Mouse (Mus musculus) hindbrain, postnatal 0 days (tissue): ENCODE data around the gene Neurod6. TPM values are rescaled to one million over a fixed set of nuclear protein-coding genes. Genes with fewer than 3 reads are reported as not detected.

Source experiments
- ATAC-seq: fragments of 200-750 bp; cut with Nextera tagmentation; 2 replicates; pipeline ENCODE4 v1.8.0; 2017; ENCODE audit warnings: mild to moderate bottlenecking, moderate TSS enrichment, moderate library complexity
- DNase-seq: peaks from one replicate; pipeline ENCODE4 v3.0.0-alpha.2; 2015; ENCODE audit warnings: low spot score
- H3K27ac ChIP-seq: fragments of 300-500 bp; sonication (generic); 2 replicates; pipeline ENCODE4 v1.5.1; 2014; ENCODE audit warnings: mild to moderate bottlenecking
- H3K27me3 ChIP-seq: fragments of 300-500 bp; sonication (generic); 2 replicates; pipeline ENCODE4 v1.6.1; 2014; ENCODE audit warnings: low read length, mixed read lengths; ENCODE audit not compliant: insufficient read depth
- H3K36me3 ChIP-seq: fragments of 300-500 bp; sonication (generic); 2 replicates; pipeline ENCODE4 v1.6.1; 2014; ENCODE audit warnings: low read length, mixed read lengths; ENCODE audit not compliant: insufficient read depth
- H3K4me1 ChIP-seq: fragments of 300-500 bp; sonication (generic); 2 replicates; pipeline ENCODE4 v1.6.1; 2014; ENCODE audit warnings: antibody characterized with exemption, low read length, mixed read lengths; ENCODE audit not compliant: insufficient read depth
- H3K4me2 ChIP-seq: fragments of 300-500 bp; sonication (generic); 2 replicates; pipeline ENCODE4 v1.6.1; 2014; ENCODE audit warnings: low read depth, mild to moderate bottlenecking, low read length, moderate library complexity, mixed read lengths
- H3K4me3 ChIP-seq: fragments of 300-500 bp; sonication (generic); 2 replicates; pipeline ENCODE4 v1.5.1; 2014; ENCODE audit warnings: low read length
- H3K9ac ChIP-seq: fragments of 300-500 bp; sonication (generic); replicated peaks from 2 replicates; pipeline ENCODE4 v1.6.1; 2014; ENCODE audit warnings: mild to moderate bottlenecking, low read length, moderate library complexity, mixed read lengths
- H3K9me3 ChIP-seq: fragments of 300-500 bp; sonication (generic); 2 replicates; pipeline ENCODE4 v1.6.1; 2016; ENCODE audit warnings: low read length, mixed read lengths
- CTCF ChIP-seq: IDR thresholded peaks from 2 replicates; pipeline ENCODE4 v1.5.1; 2016; ENCODE audit warnings: antibody characterized with exemption, control low read depth, low read depth
- WGBS: fragments of 180-500 bp; shearing (Covaris S2); extraction: QIAGEN DNeasy Blood & Tissue Kit; methylation state at CpG from one replicate; pipeline ENCODE4 v1.1.7; 2014; 5-methylcytosine and 5-hydroxymethylcytosine counted together
- polyA plus RNA-seq: library from polyadenylated mRNA; unstranded; fragments of >200 nt; fragmentation: Nextera tagmentation; extraction: Ambion mirVana; gene quantifications from 2 replicates; pipeline ENCODE4 v1.2.1, GENCODE M21; 2015
- total RNA-seq: library from RNA; depleted of rRNA; stranded (reverse); fragments of >200 nt; gene quantifications from 2 replicates; pipeline ENCODE4 v1.2.3, GENCODE M21; 2014

Gene Neurod6
- total and polyA plus RNA-seq, 2 experiments from 2014 or later, result 20.9 to 29.2 TPM

DNA sequence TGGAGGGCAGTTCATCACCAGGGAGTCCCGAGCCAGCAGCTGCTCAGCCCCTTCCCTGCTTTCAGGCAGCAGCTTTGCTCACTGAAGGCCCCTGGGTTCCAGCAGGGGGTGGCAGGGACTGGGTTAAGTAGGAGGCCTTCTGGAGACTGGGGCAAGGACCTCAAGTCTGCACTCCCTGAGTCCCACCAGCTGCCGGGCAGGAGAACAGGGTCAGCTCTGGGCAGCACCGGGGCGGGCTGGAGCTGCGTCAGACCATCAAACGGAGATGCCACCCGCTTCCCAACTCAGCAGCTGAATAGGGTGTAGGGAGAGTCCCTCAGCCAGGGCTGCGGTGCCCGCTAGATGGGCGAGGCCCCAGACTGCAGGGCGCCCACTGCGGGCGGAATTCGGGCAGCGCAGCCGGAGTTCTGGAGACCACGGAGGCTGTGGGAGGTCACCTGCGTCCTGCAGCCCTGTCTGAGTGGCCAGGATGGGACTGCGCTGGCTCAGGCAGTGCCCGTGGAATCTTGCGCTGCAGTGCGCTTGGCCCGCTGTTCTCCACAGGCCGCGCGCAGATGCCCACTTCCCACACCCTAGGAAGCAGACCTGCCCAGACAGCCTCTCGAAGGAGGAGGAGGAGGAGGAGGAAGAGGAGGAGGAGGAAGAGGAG, 4.3 kb downstream of the Neurod6 start:
- Histone ChIP-seq H3K27ac (peak overlapping the region; percentile 22), H3K4me1 (0 out of 2 replicates have a peak, but pooled peaks cover 5% of the 10 kb centered on the region), H3K27me3 (no peaks in the 10 kb centered on the region), H3K36me3 (no peaks in the 10 kb centered on the region), H3K9ac (0 out of 2 replicates have a peak overlapping the region, but pooled peaks have one; percentile 28), H3K4me2 (peak overlapping the region; percentile 68), H3K4me3 (peak overlapping the region; percentile 24), H3K9me3 (no peaks in the 10 kb centered on the region)
- peak; percentile 62 for TF ChIP-seq CTCF
- ATAC-seq (peak; percentile 76), DNase-seq (peak; percentile 53)
- WGBS, result 7% methylated on average over 27 of the region's 27 CpGs

- ATAC-seq, result no peak; the same call in 1 of the 2 replicates
- no peaks in the 10 kb centered on the region for H3K27me3 ChIP-seq
- no peak overlapping the region; the same call in 1 of the 2 replicates for H3K27ac ChIP-seq
- H3K9me3 ChIP-seq, result no peaks in the 10 kb centered on the region
- no peak overlapping the region for H3K9ac ChIP-seq
- H3K4me3 ChIP-seq, result no peak overlapping the region
- whole genome bisulfite sequencing, result 55% methylated on average over 6 of the region's 6 CpGs
- DNase-seq, result no peak
- H3K36me3 ChIP-seq, result no peaks in the 10 kb centered on the region
- TF ChIP-seq CTCF, result no peak
- H3K4me1 ChIP-seq, result 0 out of 2 replicates have a peak, but pooled peaks cover 5% of the 10 kb centered on the region
- H3K4me2 ChIP-seq, result peak overlapping the region; percentile 68
Observed at GRCm38 (mm10) chr6:55676141-55676662, 4.9 kb downstream of the Neurod6 start.

DNA sequence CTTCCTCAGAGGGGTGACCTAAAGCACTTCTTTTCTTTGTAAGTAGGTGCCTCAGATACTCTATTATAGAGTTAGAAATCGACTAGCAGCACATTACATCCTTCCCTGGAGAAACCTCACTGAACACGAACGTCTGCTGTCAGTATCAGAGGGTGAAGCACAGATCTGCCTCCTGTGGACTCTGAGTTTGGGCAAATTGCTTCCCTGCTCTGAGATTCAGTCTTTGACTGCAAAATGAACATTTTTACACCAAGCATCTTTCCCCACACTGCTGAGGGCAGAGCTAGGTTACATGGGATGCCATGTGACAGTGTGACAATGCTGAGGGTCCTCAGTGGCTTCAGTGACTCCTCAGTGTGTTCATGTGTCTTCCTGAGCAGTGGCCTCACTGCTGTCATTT, 13.3 kb downstream of the Neurod6 start:
- Histone ChIP-seq H3K27ac (no peak overlapping the region), H3K4me1 (no peaks in the 10 kb centered on the region), H3K4me3 (no peak overlapping the region), H3K9me3 (no peaks in the 10 kb centered on the region), H3K36me3 (no peaks in the 10 kb centered on the region), H3K9ac (no peak overlapping the region), H3K27me3 (no peaks in the 10 kb centered on the region), H3K4me2 (no peak overlapping the region)
- no peak for ATAC-seq
- no peak for DNase-seq
- no peak for TF ChIP-seq CTCF
- 70% methylated on average over 3 of the region's 3 CpGs for whole genome bisulfite sequencing

DNA sequence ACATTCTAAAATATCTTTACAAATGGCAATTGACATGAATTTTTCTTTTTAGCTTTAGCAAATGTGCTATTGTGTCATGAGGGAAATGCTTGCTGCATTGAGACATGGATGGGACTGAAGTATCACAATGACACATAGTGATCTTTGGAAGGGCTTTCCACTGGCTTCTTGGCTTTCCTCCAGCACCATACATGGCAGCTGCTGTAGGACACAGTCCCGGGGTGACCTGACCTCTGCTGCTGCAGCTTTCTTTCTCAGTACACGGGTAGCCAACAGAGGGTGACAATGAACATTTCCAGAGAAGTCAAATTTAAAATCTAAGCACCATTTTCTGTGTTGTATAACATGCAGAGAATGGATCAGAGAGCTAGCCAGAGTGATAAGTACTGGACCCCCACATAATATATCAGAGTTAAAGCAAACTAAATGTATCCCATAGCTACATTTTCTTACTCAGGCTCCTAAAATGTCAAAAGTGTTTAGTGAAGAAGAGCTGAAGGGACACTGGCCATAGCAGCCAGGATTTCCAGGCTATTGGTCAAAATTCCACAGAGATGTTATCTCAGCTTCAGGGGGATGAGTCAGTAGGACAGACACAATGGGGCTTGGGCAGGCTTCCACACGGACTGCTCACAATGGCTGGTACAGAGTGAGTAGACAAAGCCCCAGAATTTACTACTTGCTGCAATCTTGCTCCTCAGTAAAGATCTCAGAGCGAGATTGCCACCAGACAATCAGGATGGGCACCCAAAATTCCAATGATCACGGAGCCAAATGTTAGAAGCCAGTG, 19.7 kb downstream of the Neurod6 start:
- Histone ChIP-seq H3K27me3 (no peaks in the 10 kb centered on the region), H3K36me3 (no peaks in the 10 kb centered on the region), H3K9ac (no peak overlapping the region), H3K4me1 (no peaks in the 10 kb centered on the region), H3K9me3 (no peaks in the 10 kb centered on the region), H3K27ac (no peak overlapping the region), H3K4me3 (no peak overlapping the region), H3K4me2 (no peak overlapping the region)
- peak; percentile 52 for DNase-seq
- WGBS, result 59% methylated on average over 5 of the region's 5 CpGs
- no peak for TF ChIP-seq CTCF
- no peak; the same call in 1 of the 2 replicates for ATAC-seq

GRCm38 (mm10) chr6:55649996-55650395, 31.1 kb downstream of the Neurod6 start:
- Histone ChIP-seq H3K27ac (0 out of 2 replicates have a peak overlapping the region, but pooled peaks have one; percentile 2), H3K27me3 (no peaks in the 10 kb centered on the region), H3K36me3 (no peaks in the 10 kb centered on the region), H3K4me2 (no peak overlapping the region), H3K9ac (no peak overlapping the region), H3K4me3 (no peak overlapping the region), H3K4me1 (peaks cover 11% of the 10 kb centered on the region; the same call in 1 of the 2 replicates), H3K9me3 (no peaks in the 10 kb centered on the region)
- no peak for TF ChIP-seq CTCF
- ATAC-seq, result no peak
- peak; percentile 42 for DNase-seq
- WGBS, result 60% methylated on average over 3 of the region's 3 CpGs

DNA sequence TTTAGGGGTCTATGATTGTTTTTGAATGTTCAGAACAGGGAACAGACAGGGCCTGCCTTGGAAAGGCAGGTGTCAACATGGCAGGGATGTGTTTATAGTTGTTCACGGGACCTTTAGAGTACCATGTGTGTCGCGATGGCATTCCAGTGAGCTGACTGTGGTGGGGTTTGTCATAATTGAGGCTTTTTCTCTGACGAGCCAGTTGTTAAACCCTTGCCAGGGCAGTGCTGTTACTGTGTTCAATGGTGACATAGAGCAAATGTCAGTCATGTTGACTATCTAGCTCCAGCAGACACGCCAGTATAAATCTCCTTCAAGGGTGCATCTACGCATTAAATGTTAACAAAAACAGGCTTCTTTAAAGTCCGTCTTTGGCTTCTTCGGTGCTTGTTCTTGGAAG, 31.5 kb downstream of the Neurod6 start:
- Histone ChIP-seq H3K9me3 (no peaks in the 10 kb centered on the region), H3K27ac (0 out of 2 replicates have a peak overlapping the region, but pooled peaks have one; percentile 2), H3K4me1 (peaks cover 11% of the 10 kb centered on the region; the same call in 1 of the 2 replicates), H3K27me3 (no peaks in the 10 kb centered on the region), H3K4me3 (no peak overlapping the region), H3K36me3 (no peaks in the 10 kb centered on the region), H3K9ac (no peak overlapping the region), H3K4me2 (no peak overlapping the region)
- no peak for TF ChIP-seq CTCF
- 72% methylated on average over 8 of the region's 8 CpGs for WGBS
- ATAC-seq, result no peak
- DNase-seq, result no peak
